Mouse (Mus musculus): Measurements from ENCODE around the gene Rab10.

DNA sequence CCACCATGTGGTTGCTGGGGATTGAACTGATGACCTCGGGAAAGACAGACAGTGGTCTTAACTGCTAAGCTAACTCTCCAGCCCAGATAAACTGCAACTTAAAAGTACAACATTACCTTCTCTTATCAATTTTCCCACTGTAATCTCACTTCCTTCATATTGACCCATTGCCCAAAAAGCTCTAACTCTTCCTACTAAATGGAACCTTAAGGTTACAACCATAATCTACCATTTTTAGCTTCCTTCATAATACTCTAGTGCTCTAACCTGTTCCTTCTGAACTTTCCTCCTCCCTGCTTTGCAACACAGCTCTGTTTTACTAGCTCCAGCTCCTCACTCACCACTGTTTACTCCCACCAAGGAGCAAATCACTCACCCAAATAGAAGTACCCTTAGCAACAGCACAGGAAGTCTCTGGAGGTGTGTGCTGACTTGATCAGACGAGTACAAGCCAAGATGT is 30.9 kb downstream of the Rab10 start:
- no peak for TF ChIP-seq POLR2A (IDR thresholded peaks at IDR 0.05; ENCODE audit: insufficient read depth, low read depth, low read length)
- no peak for TF ChIP-seq CTCF (IDR thresholded peaks at IDR 0.05; ENCODE audit: insufficient read depth, low read depth, low read length)

Data from olfactory bulb, adult 2 months (tissue).